Mouse (Mus musculus) inflammation-experienced regulatory T-cells, adult 6 months (primary cell): ENCODE measurements at regions not wholly inside any gene's neighbourhood (a gene's known extent, or its start where the extent isn't known, plus 50 kb on each side); places are given as distances from the start of the nearest gene placed in this dataset.
"Not testable (repeated sequence)": the region's sequence is repeated elsewhere in the genome, so short reads cannot be mapped to it uniquely, and the experiment has no call there.

Source experiments
- ATAC-seq: one replicate; pipeline ENCODE4 v1.8.0; 2017

DNA sequence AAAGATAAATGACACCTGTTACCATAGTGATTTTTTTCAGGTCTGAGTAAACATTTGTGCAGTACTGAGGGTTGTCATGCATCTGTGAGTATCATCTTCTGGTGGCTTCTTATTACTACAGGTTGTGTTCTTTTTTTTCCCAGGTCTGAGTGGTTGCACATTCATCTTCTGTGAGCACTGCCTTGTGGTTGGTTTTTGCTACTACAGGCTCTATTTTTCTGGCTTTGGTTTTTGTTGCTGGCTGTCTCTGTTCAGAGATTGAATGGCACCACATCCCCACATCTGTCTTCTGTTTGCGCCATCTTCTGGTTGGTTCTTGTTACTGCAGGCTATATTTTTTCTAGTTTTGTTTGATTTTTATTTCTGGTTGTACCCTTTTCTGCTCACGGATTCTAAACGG, 101.3 kb upstream of the Gm4070 start:
- ATAC-seq, result peak; percentile 99

GRCm38 (mm10) chr7:106036556-106036955, 82.8 kb upstream of the Gm4070 start:
- not testable (repeated sequence) for ATAC-seq

DNA sequence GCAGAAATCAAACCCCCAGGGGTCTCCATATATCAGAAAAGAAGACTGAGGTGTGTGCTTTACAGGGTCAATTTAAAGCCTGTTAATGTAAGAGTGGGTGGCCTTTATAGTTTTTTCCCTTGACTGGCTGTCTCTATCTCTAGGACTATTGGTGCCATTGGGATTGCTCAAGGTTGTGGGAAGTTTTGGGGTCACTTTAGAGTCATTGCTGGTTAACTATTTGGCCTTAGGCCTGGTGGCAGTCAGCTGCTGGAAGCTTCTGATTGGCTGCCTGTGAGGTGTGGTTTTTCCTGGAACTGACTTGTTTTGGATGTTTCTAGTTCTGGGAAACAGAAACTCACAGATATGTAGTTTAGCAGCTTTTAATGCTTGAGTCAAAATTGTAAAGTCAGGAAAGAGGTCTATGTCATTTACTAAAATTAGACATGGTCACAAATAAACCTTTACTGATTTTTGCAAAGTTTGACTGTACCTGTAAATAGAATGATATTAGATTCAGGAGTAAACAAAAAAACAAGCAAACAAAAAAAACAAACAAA, 77.9 kb upstream of the Gm4070 start:
- peak; percentile 43 for ATAC-seq
